Mouse (Mus musculus): ENCODE measurements around the gene Med8. TPM values are rescaled to one million over a fixed set of nuclear protein-coding genes. Genes with fewer than 3 reads are reported as not detected.

Med8 gene
- polyA plus RNA-seq, 1 experiment from 2014 or later: 141 TPM

DNA sequence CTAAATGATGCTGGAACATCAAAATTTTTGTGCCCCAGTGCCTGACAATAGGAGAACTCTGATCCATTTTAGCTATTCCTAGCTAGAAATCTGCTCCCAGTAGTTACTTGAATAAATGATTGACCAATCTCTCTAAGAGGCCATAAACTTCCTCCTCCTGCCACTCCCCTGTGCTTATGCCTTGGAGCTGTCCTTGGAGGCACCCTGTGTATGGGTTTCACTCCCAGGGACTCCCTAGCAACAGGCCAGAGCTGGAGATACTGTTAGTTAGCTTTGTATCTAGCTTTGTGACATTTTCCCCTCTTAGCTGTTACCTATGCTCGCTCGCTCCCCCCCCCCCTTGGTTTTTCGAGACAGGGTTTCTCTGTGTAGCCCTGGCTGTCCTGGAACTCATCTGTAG is 12.2 kb downstream of the Med8 start:
- Histone ChIP-seq H3K9ac (ENCODE audit: low read depth, low read length) (no peak overlapping the region), H3K27ac (ENCODE audit: low read depth, low read length) (no peak overlapping the region), H3K9me3 (ENCODE audit: control insufficient read depth, low read length) (no peaks in the 10 kb centered on the region), H3K4me3 (ENCODE audit: low read depth, low read length) (no peak overlapping the region), H3K4me1 (replicated peaks; ENCODE audit: control insufficient read depth, insufficient read depth, low read length) (peaks cover 11% of the 10 kb centered on the region), H3K27me3 (replicated peaks; ENCODE audit: control insufficient read depth, insufficient read depth, low read length) (no peaks in the 10 kb centered on the region), H3K4me2 (no peak overlapping the region), H3K36me3 (ENCODE audit: control insufficient read depth, insufficient read depth, low read length) (peaks cover 15% of the 10 kb centered on the region; the same call in 1 of the 2 replicates)
- no peak for DNase-seq (ENCODE audit: low spot score)
- 87% methylated on average over 3 of the region's 3 CpGs for WGBS
- no peak for ATAC-seq (replicated peaks; ENCODE audit: low FRiP score)

- DNase-seq (ENCODE audit: low spot score) (no peak), ATAC-seq (replicated peaks; ENCODE audit: low FRiP score) (peak; percentile 67)
- 37% methylated on average over 4 of the region's 4 CpGs for WGBS
- Histone ChIP-seq H3K27me3 (replicated peaks; ENCODE audit: control insufficient read depth, insufficient read depth, low read length) (no peaks in the 10 kb centered on the region), H3K4me3 (ENCODE audit: low read depth, low read length) (no peak overlapping the region), H3K9me3 (ENCODE audit: control insufficient read depth, low read length) (no peaks in the 10 kb centered on the region), H3K36me3 (ENCODE audit: control insufficient read depth, insufficient read depth, low read length) (0 out of 2 replicates have a peak, but pooled peaks cover 2% of the 10 kb centered on the region), H3K27ac (ENCODE audit: low read depth, low read length) (peak overlapping the region; percentile 75), H3K4me1 (replicated peaks; ENCODE audit: control insufficient read depth, insufficient read depth, low read length) (peaks cover 29% of the 10 kb centered on the region), H3K4me2 (peak overlapping the region; percentile 10; the same call in 1 of the 2 replicates), H3K9ac (ENCODE audit: low read depth, low read length) (peak overlapping the region; percentile 14; the same call in 1 of the 2 replicates)
These were observed 15.5 kb downstream of the Med8 start for GRCm38 (mm10) chr4:118424541-118425160.

- Histone ChIP-seq H3K4me2 (no peak overlapping the region), H3K4me3 (ENCODE audit: low read depth, low read length) (no peak overlapping the region), H3K4me1 (replicated peaks; ENCODE audit: control insufficient read depth, insufficient read depth, low read length) (peaks cover 34% of the 10 kb centered on the region), H3K27ac (ENCODE audit: low read depth, low read length) (peak overlapping the region; percentile 75; the same call in 1 of the 2 replicates), H3K9me3 (ENCODE audit: control insufficient read depth, low read length) (no peaks in the 10 kb centered on the region), H3K27me3 (replicated peaks; ENCODE audit: control insufficient read depth, insufficient read depth, low read length) (no peaks in the 10 kb centered on the region), H3K36me3 (ENCODE audit: control insufficient read depth, insufficient read depth, low read length) (0 out of 2 replicates have a peak, but pooled peaks cover 2% of the 10 kb centered on the region), H3K9ac (ENCODE audit: low read depth, low read length) (no peak overlapping the region)
- 90% methylated on average over 1 of the region's 1 CpGs for WGBS
- DNase-seq (ENCODE audit: low spot score) (no peak), ATAC-seq (replicated peaks; ENCODE audit: low FRiP score) (no peak)
These were observed 16.2 kb downstream of the Med8 start for GRCm38 (mm10) chr4:118425374-118425773.

- peak; percentile 8; the same call in 1 of the 2 replicates for ATAC-seq (replicated peaks; ENCODE audit: low FRiP score)
- Histone ChIP-seq H3K36me3 (ENCODE audit: control insufficient read depth, insufficient read depth, low read length) (peaks cover 15% of the 10 kb centered on the region), H3K27ac (ENCODE audit: low read depth, low read length) (peak overlapping the region; percentile 62; the same call in 1 of the 2 replicates), H3K4me3 (ENCODE audit: low read depth, low read length) (peak overlapping the region; percentile 88), H3K27me3 (replicated peaks; ENCODE audit: control insufficient read depth, insufficient read depth, low read length) (no peaks in the 10 kb centered on the region), H3K4me2 (peak overlapping the region; percentile 76), H3K9me3 (ENCODE audit: control insufficient read depth, low read length) (no peaks in the 10 kb centered on the region), H3K9ac (ENCODE audit: low read depth, low read length) (peak overlapping the region; percentile 90), H3K4me1 (replicated peaks; ENCODE audit: control insufficient read depth, insufficient read depth, low read length) (peaks cover 36% of the 10 kb centered on the region)
- no peak for DNase-seq (ENCODE audit: low spot score)
- 6% methylated on average over 5 of the region's 5 CpGs for WGBS
These were observed 18.3 kb downstream of the Med8 start for GRCm38 (mm10) chr4:118427415-118427767.

GRCm38 (mm10) chr4:118427768-118428451 is 18.8 kb downstream of the Med8 start, which contains the start of gene Elovl1:
Gene Elovl1 (plus strand): TSS chr4:118428093.
- under 1% methylated on average over 29 of the region's 31 CpGs for WGBS
- ATAC-seq (replicated peaks; ENCODE audit: low FRiP score) (peak; percentile 90), DNase-seq (ENCODE audit: low spot score) (peak; percentile 93)
- Histone ChIP-seq H3K9ac (ENCODE audit: low read depth, low read length) (peak within 1 kb of the TSS; percentile 90), H3K27ac (ENCODE audit: low read depth, low read length) (peak within 1 kb of the TSS; percentile 82), H3K4me1 (replicated peaks; ENCODE audit: control insufficient read depth, insufficient read depth, low read length) (peaks cover 37% of the 10 kb centered on the region), H3K36me3 (ENCODE audit: control insufficient read depth, insufficient read depth, low read length) (peaks cover 17% of the 10 kb centered on the region), H3K9me3 (ENCODE audit: control insufficient read depth, low read length) (no peaks in the 10 kb centered on the region), H3K27me3 (replicated peaks; ENCODE audit: control insufficient read depth, insufficient read depth, low read length) (no peaks in the 10 kb centered on the region), H3K4me2 (peak within 1 kb of the TSS; percentile 76), H3K4me3 (ENCODE audit: low read depth, low read length) (peak within 1 kb of the TSS; percentile 88)

DNA sequence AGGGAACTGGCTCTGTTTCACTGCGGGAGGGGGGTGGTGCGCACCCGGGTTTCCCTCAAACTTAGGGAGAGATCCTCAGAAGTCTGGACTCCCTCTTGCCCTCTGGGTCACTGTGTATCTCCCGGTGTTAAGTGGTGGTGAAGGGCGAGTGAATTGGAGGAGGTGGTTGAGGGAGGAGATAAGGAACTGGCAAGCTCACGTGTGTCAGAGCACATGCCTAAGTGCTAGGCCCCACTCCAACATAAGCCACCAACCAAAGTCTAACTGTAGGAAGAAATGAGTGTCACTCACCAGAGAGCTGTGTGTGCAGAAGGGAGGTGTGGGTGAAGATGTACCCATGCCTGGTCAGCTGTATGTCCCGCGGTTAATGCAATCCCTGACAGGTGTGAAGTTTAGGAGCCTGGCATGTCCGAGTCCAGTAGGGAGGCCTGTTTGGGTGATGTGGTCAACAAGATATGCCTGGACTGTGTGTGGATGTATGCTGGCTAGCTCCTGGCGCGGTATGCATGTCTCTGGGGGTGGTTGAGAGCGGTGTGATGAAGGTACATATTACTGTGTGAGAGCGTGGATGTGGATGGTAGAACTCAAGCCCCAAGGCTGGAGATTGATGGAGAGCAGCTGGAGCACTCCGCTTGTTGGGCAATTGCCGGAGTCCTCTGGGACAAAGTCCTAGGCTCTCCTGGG is 19.5 kb downstream of the Med8 start:
- Histone ChIP-seq H3K9ac (ENCODE audit: low read depth, low read length) (peak overlapping the region; percentile 90), H3K27ac (ENCODE audit: low read depth, low read length) (peak overlapping the region; percentile 82), H3K27me3 (replicated peaks; ENCODE audit: control insufficient read depth, insufficient read depth, low read length) (no peaks in the 10 kb centered on the region), H3K4me2 (peak overlapping the region; percentile 76), H3K4me3 (ENCODE audit: low read depth, low read length) (peak overlapping the region; percentile 88), H3K36me3 (ENCODE audit: control insufficient read depth, insufficient read depth, low read length) (peaks cover 25% of the 10 kb centered on the region), H3K4me1 (replicated peaks; ENCODE audit: control insufficient read depth, insufficient read depth, low read length) (peaks cover 36% of the 10 kb centered on the region), H3K9me3 (ENCODE audit: control insufficient read depth, low read length) (no peaks in the 10 kb centered on the region)
- DNase-seq (ENCODE audit: low spot score) (no peak), ATAC-seq (replicated peaks; ENCODE audit: low FRiP score) (peak; percentile 56)
- 28% methylated on average over 15 of the region's 15 CpGs for WGBS

DNA sequence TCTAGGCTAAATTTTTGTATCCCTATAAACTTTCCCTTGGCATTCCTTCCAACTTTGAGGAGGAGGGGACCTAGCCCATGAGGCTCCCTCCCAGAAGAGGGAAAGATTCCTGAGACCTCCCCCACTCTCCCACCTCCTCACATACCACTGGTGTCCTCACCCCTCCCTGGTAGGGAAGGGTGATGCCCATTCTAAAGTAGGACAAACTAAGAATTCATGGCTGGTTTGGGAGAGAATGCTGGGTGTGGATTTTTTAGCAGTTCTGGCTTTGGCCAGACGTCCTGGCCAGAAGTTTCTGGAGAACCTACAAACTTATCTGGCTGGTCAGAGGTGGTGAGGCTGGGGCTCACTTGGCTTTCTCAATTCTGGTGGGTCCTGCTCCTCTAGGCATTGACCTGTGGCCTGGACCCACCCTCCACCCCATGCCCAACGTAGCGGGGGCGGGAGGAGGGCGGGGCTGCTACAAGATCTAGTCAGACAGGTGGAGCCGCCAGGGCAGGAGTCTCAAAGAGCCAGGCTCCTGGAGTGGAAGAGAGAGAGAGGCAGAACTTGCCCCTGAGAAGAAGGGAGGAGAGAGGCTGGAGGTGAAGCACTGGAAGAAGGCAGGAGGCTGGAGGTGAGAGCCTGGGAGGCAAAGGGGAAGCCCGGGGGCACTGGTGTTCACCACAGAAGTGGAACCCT is 20.2 kb downstream of the Med8 start:
- Histone ChIP-seq H3K4me1 (replicated peaks; ENCODE audit: control insufficient read depth, insufficient read depth, low read length) (peaks cover 35% of the 10 kb centered on the region), H3K36me3 (ENCODE audit: control insufficient read depth, insufficient read depth, low read length) (peaks cover 31% of the 10 kb centered on the region), H3K4me3 (ENCODE audit: low read depth, low read length) (peak overlapping the region; percentile 88), H3K9ac (ENCODE audit: low read depth, low read length) (peak overlapping the region; percentile 90), H3K4me2 (peak overlapping the region; percentile 76), H3K27ac (ENCODE audit: low read depth, low read length) (peak overlapping the region; percentile 82), H3K9me3 (ENCODE audit: control insufficient read depth, low read length) (no peaks in the 10 kb centered on the region), H3K27me3 (replicated peaks; ENCODE audit: control insufficient read depth, insufficient read depth, low read length) (no peaks in the 10 kb centered on the region)
- WGBS: 37% methylated on average over 7 of the region's 7 CpGs
- DNase-seq (ENCODE audit: low spot score) (no peak), ATAC-seq (replicated peaks; ENCODE audit: low FRiP score) (no peak)

GRCm38 (mm10) chr4:118432332-118432731 is 23.2 kb downstream of the Med8 start:
- Histone ChIP-seq H3K9me3 (ENCODE audit: control insufficient read depth, low read length) (no peaks in the 10 kb centered on the region), H3K9ac (ENCODE audit: low read depth, low read length) (no peak overlapping the region), H3K36me3 (ENCODE audit: control insufficient read depth, insufficient read depth, low read length) (peaks cover 46% of the 10 kb centered on the region), H3K4me2 (no peak overlapping the region), H3K27me3 (replicated peaks; ENCODE audit: control insufficient read depth, insufficient read depth, low read length) (no peaks in the 10 kb centered on the region), H3K27ac (ENCODE audit: low read depth, low read length) (no peak overlapping the region), H3K4me3 (ENCODE audit: low read depth, low read length) (no peak overlapping the region), H3K4me1 (replicated peaks; ENCODE audit: control insufficient read depth, insufficient read depth, low read length) (peaks cover 47% of the 10 kb centered on the region)
- ATAC-seq (replicated peaks; ENCODE audit: low FRiP score) (no peak), DNase-seq (ENCODE audit: low spot score) (no peak)
- 73% methylated on average over 8 of the region's 8 CpGs for WGBS
